Mouse (Mus musculus): ENCODE results near the gene Gm28042. TPM values are rescaled to one million over a fixed set of nuclear protein-coding genes. Genes with fewer than 3 reads are reported as not detected.

The Gm28042 gene
- polyA plus RNA-seq, 1 experiment, result 2.9 TPM

Other genes with a start within 250 kb of the Gm28042 start
- 13.7 and 14.6 TPM in 2 replicates for gene Rpap1, start 240.0 kb upstream of the Gm28042 start, polyA plus RNA-seq (2012; rRNA removed)
- 130 and 145 TPM in 2 replicates for gene Tyro3, start 229.8 kb upstream of the Gm28042 start, polyA plus RNA-seq (2012; rRNA removed)
- gene Mga, start 130.3 kb upstream of the Gm28042 start, polyA plus RNA-seq (2012; rRNA removed), result 16.9 and 17.3 TPM in 2 replicates
- gene Mapkbp1, start 54.8 kb upstream of the Gm28042 start, polyA plus RNA-seq (2012; rRNA removed), result 38.5 and 41.4 TPM in 2 replicates
- gene Jmjd7, start within 50 bp of the Gm28042 start, polyA plus RNA-seq (2012; rRNA removed), result 3.3 and 4.1 TPM in 2 replicates
- 3.5 and 3.9 TPM in 2 replicates for gene Pla2g4b, start 5.9 kb downstream of the Gm28042 start, polyA plus RNA-seq (2012; rRNA removed)
- gene Ehd4, start 127.1 kb downstream of the Gm28042 start, polyA plus RNA-seq (2012; rRNA removed), result 10.9 and 11.8 TPM in 2 replicates
- 9.6 and 12.3 TPM in 2 replicates for gene Pla2g4e, start 217.8 kb downstream of the Gm28042 start, polyA plus RNA-seq (2012; rRNA removed)